Mouse (Mus musculus) small intestine, adult 2 months (tissue): ENCODE measurements around the gene Ntf5.

ENCODE experiments used
- CTCF ChIP-seq: fragments of 200-500 bp; IDR thresholded peaks from 2 replicates; pipeline ENCODE4 v1.5.1; 2012; ENCODE audit warnings: low read depth, mild to moderate bottlenecking, control low read depth, inconsistent platforms, low read length, moderate library complexity, mixed read lengths; ENCODE audit not compliant: insufficient replicate concordance, insufficient read length; ENCODE audit errors: extremely low read depth
- POLR2A ChIP-seq: fragments of 200-500 bp; IDR thresholded peaks from 2 replicates; pipeline ENCODE4 v1.6.1; 2012; ENCODE audit warnings: low read depth, mild to moderate bottlenecking, control low read depth, inconsistent platforms, low read length, moderate library complexity

- TF ChIP-seq POLR2A (no peak), CTCF (no peak)
Observed at GRCm38 (mm10) chr7:45401521-45402085, 11.9 kb upstream of the Ntf5 start.
